Mouse (Mus musculus): ENCODE results near the gene Lrmda.

Gene Lrmda

GRCm38 (mm10) chr14:23095158-23096016 is 1075.9 kb downstream of the Lrmda start:
- 64% methylated on average over 10 of the region's 10 CpGs for WGBS

GRCm38 (mm10) chr14:23096017-23096336 is 1076.5 kb downstream of the Lrmda start:
- WGBS = 53% methylated on average over 3 of the region's 3 CpGs

GRCm38 (mm10) chr14:23096405-23096804 is 1076.9 kb downstream of the Lrmda start:
- 79% methylated on average over 4 of the region's 4 CpGs for WGBS
